Mouse (Mus musculus): ENCODE data around the gene Lrrn4cl. TPM values are rescaled to one million over a fixed set of nuclear protein-coding genes. Genes with fewer than 3 reads are reported as not detected.
A peak's percentile ranks its signal among the peaks of the same experiment; 100 is the strongest.

The Lrrn4cl gene
- polyA plus RNA-seq, 1 experiment: 0.85 TPM

GRCm38 (mm10) chr19:8898576-8898975 lies 48.0 kb downstream of the Lrrn4cl start:
- WGBS: 7% methylated on average over 13 of the region's 13 CpGs
- H3K4me1 ChIP-seq (ENCODE audit: control insufficient read depth, insufficient read depth, low read length): peaks cover 4% of the 10 kb centered on the region; the same call in 1 of the 2 replicates
- DNase-seq: no peak
- peak overlapping the region; percentile 93 for H3K27ac ChIP-seq (ENCODE audit: insufficient read depth, low read length)
- peak overlapping the region; percentile 97 for H3K4me3 ChIP-seq (replicated peaks; ENCODE audit: insufficient read depth, low read depth, low read length)
- no peak for TF ChIP-seq CTCF (IDR thresholded peaks at IDR 0.05; ENCODE audit: borderline replicate concordance, insufficient read depth, low read depth, low read length)
- no peak for TF ChIP-seq POLR2A (IDR thresholded peaks at IDR 0.05; ENCODE audit: borderline replicate concordance, insufficient read depth, low read length)
- no peaks in the 10 kb centered on the region for H3K27me3 ChIP-seq (ENCODE audit: control insufficient read depth, insufficient read depth, low read length)

DNA sequence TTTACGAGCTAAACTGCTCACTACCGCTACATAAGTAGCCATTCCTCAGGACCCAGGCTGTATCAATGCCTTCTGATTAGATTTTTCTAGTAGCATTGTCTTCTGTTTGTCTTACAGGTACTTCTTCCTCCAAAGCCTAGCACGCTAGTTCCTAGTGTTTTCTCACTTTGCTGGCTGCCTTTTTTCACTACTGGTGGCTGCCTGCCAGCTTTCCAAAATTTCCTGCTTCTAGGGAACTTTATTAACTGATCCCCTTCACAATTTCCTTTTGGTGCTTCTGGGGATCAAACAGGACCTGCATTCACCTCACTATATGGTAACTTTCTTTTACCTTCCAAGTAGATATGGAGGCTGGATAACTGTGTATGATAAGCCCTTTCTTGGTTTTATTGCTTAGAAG lies 48.5 kb downstream of the Lrrn4cl start:
- no peak for TF ChIP-seq POLR2A (IDR thresholded peaks at IDR 0.05; ENCODE audit: borderline replicate concordance, insufficient read depth, low read length)
- TF ChIP-seq CTCF (IDR thresholded peaks at IDR 0.05; ENCODE audit: borderline replicate concordance, insufficient read depth, low read depth, low read length): no peak
- Histone ChIP-seq H3K27me3 (ENCODE audit: control insufficient read depth, insufficient read depth, low read length) (no peaks in the 10 kb centered on the region), H3K4me3 (replicated peaks; ENCODE audit: insufficient read depth, low read depth, low read length) (no peak overlapping the region)

GRCm38 (mm10) chr19:8903412-8903811 lies 52.8 kb downstream of the Lrrn4cl start:
- Histone ChIP-seq H3K4me1 (ENCODE audit: control insufficient read depth, insufficient read depth, low read length) (no peaks in the 10 kb centered on the region), H3K27ac (ENCODE audit: insufficient read depth, low read length) (no peak overlapping the region), H3K27me3 (ENCODE audit: control insufficient read depth, insufficient read depth, low read length) (no peaks in the 10 kb centered on the region), H3K4me3 (replicated peaks; ENCODE audit: insufficient read depth, low read depth, low read length) (no peak overlapping the region)
- no peak for DNase-seq
- TF ChIP-seq POLR2A (IDR thresholded peaks at IDR 0.05; ENCODE audit: borderline replicate concordance, insufficient read depth, low read length) (no peak), CTCF (IDR thresholded peaks at IDR 0.05; ENCODE audit: borderline replicate concordance, insufficient read depth, low read depth, low read length) (no peak)
- 95% methylated on average over 5 of the region's 5 CpGs for WGBS

More for the DNA sequence above, 48.5 kb downstream of the Lrrn4cl start:
- no peak for DNase-seq
- Histone ChIP-seq H3K4me1 (ENCODE audit: control insufficient read depth, insufficient read depth, low read length) (peaks cover 4% of the 10 kb centered on the region; the same call in 1 of the 2 replicates), H3K27ac (ENCODE audit: insufficient read depth, low read length) (no peak overlapping the region)
- WGBS: 41% methylated on average over 3 of the region's 3 CpGs

Other genes starting within 250 kb of the Lrrn4cl start
- gene Slc22a6, start 232.7 kb upstream of the Lrrn4cl start, polyA plus RNA-seq (2012; rRNA removed): 2.5 and 3.9 TPM in 2 replicates
- 0.63 and 0.88 TPM in 2 replicates for gene Chrm1, start 187.0 kb upstream of the Lrrn4cl start, polyA plus RNA-seq (2012; rRNA removed)
- 214 and 221 TPM in 2 replicates for gene Slc3a2, start 127.4 kb upstream of the Lrrn4cl start, polyA plus RNA-seq (2012; rRNA removed)
- gene Wdr74, start 114.9 kb upstream of the Lrrn4cl start, polyA plus RNA-seq (2012; rRNA removed): 55.5 and 57.6 TPM in 2 replicates
- 0.33 and 0.65 TPM in 2 replicates for gene 1700092M07Rik, start 110.0 kb upstream of the Lrrn4cl start, polyA plus RNA-seq (2012; rRNA removed)
- 116 and 119 TPM in 2 replicates for gene Stx5a, start 109.4 kb upstream of the Lrrn4cl start, polyA plus RNA-seq (2012; rRNA removed)
- gene Nxf1, start 93.7 kb upstream of the Lrrn4cl start, polyA plus RNA-seq (2012; rRNA removed): 134 and 135 TPM in 2 replicates
- 169 and 170 TPM in 2 replicates for gene Tmem223, start 79.8 kb upstream of the Lrrn4cl start, polyA plus RNA-seq (2012; rRNA removed)
- 15.9 and 20.2 TPM in 2 replicates for gene Tmem179b, start 76.3 kb upstream of the Lrrn4cl start, polyA plus RNA-seq (2012; rRNA removed)
- 14.1 and 15.6 TPM in 2 replicates for gene Taf6l, start 64.4 kb upstream of the Lrrn4cl start, polyA plus RNA-seq (2012; rRNA removed)
- 155 and 157 TPM in 2 replicates for gene Polr2g, start 52.2 kb upstream of the Lrrn4cl start, polyA plus RNA-seq (2012; rRNA removed)
- gene Zbtb3, start 48.2 kb upstream of the Lrrn4cl start, polyA plus RNA-seq (2012; rRNA removed): 3.7 and 3.8 TPM in 2 replicates
- 34.4 and 36.0 TPM in 2 replicates for gene Ttc9c, start 31.4 kb upstream of the Lrrn4cl start, polyA plus RNA-seq (2012; rRNA removed)
- 97.7 and 101 TPM in 2 replicates for gene Hnrnpul2, start 30.8 kb upstream of the Lrrn4cl start, polyA plus RNA-seq (2012; rRNA removed)
- gene AC129217.1, start 21.0 kb upstream of the Lrrn4cl start, polyA plus RNA-seq (2012; rRNA removed): not detected in 2 replicates
- 148 and 155 TPM in 2 replicates for gene Bscl2, start 13.3 kb upstream of the Lrrn4cl start, polyA plus RNA-seq (2012; rRNA removed)
- gene Gng3, start 11.6 kb upstream of the Lrrn4cl start, polyA plus RNA-seq (2012; rRNA removed): 218 and 236 TPM in 2 replicates
- gene Ubxn1, start 20.7 kb downstream of the Lrrn4cl start, polyA plus RNA-seq (2012; rRNA removed): 117 and 134 TPM in 2 replicates
- 69.3 and 76.7 TPM in 2 replicates for gene Uqcc3, start 30.2 kb downstream of the Lrrn4cl start, polyA plus RNA-seq (2012; rRNA removed)
- gene Lbhd1, start 33.0 kb downstream of the Lrrn4cl start, polyA plus RNA-seq (2012; rRNA removed): 3.8 and 5.1 TPM in 2 replicates
- gene Gm49403, start 33.2 kb downstream of the Lrrn4cl start, polyA plus RNA-seq (2012; rRNA removed): not detected in 2 replicates
- gene 1810009A15Rik, start 38.1 kb downstream of the Lrrn4cl start, polyA plus RNA-seq (2012; rRNA removed): 43.7 and 45.9 TPM in 2 replicates
- not detected in 2 replicates for gene Gm49416, start 38.2 kb downstream of the Lrrn4cl start, polyA plus RNA-seq (2012; rRNA removed)
- 17.7 and 18.0 TPM in 2 replicates for gene Ints5, start 42.2 kb downstream of the Lrrn4cl start, polyA plus RNA-seq (2012; rRNA removed)
- 105 and 116 TPM in 2 replicates for gene Ganab, start 47.3 kb downstream of the Lrrn4cl start, polyA plus RNA-seq (2012; rRNA removed)
- 224 and 238 TPM in 2 replicates for gene B3gat3, start 69.6 kb downstream of the Lrrn4cl start, polyA plus RNA-seq (2012; rRNA removed)
- gene Rom1, start 78.6 kb downstream of the Lrrn4cl start, polyA plus RNA-seq (2012; rRNA removed): 24.1 and 24.2 TPM in 2 replicates
- 40.2 and 45.0 TPM in 2 replicates for gene Eml3, start 78.8 kb downstream of the Lrrn4cl start, polyA plus RNA-seq (2012; rRNA removed)
- 30.9 and 33.9 TPM in 2 replicates for gene Mta2, start 91.1 kb downstream of the Lrrn4cl start, polyA plus RNA-seq (2012; rRNA removed)
- gene Tut1, start 103.1 kb downstream of the Lrrn4cl start, polyA plus RNA-seq (2012; rRNA removed): 20.5 and 20.8 TPM in 2 replicates
- gene Eef1g, start 116.3 kb downstream of the Lrrn4cl start, polyA plus RNA-seq (2012; rRNA removed): 263 and 281 TPM in 2 replicates
- gene Ahnak, start 138.5 kb downstream of the Lrrn4cl start, polyA plus RNA-seq (2012; rRNA removed): 5.3 and 5.8 TPM in 2 replicates
- not detected in 2 replicates for gene Scgb1a1, start 237.2 kb downstream of the Lrrn4cl start, polyA plus RNA-seq (2012; rRNA removed)